Mouse (Mus musculus): ENCODE results near the gene Ncoa3. TPM values are rescaled to one million over a fixed set of nuclear protein-coding genes. Genes with fewer than 3 reads are reported as not detected.

Ncoa3 gene
- polyA plus RNA-seq, 1 experiment from 2014 or later = 4.2 TPM

GRCm38 (mm10) chr2:165981248-165981977 is 11.0 kb upstream of the Ncoa3 start:
- Histone ChIP-seq H3K9ac (ENCODE audit: low read depth, low read length) (no peak overlapping the region), H3K9me3 (replicated peaks; ENCODE audit: control insufficient read depth, low read length) (no peaks in the 10 kb centered on the region), H3K36me3 (ENCODE audit: control insufficient read depth, insufficient read depth) (no peaks in the 10 kb centered on the region), H3K27ac (ENCODE audit: low read length) (no peak overlapping the region), H3K27me3 (ENCODE audit: control insufficient read depth, insufficient read depth, low read depth, low read length) (no peaks in the 10 kb centered on the region), H3K4me2 (ENCODE audit: low read depth, low read length) (no peak overlapping the region), H3K4me3 (ENCODE audit: low read depth, low read length) (no peak overlapping the region), H3K4me1 (ENCODE audit: control insufficient read depth, low read depth, low read length) (peaks cover 17% of the 10 kb centered on the region)
- ATAC-seq (ENCODE audit: low read depth) = no peak
- WGBS (ENCODE audit: insufficient replicate concordance) = 47% methylated on average over 6 of the region's 6 CpGs

- Histone ChIP-seq H3K9ac (ENCODE audit: low read depth, low read length) (no peak overlapping the region), H3K27ac (ENCODE audit: low read length) (peak overlapping the region; percentile 80), H3K9me3 (replicated peaks; ENCODE audit: control insufficient read depth, low read length) (no peaks in the 10 kb centered on the region), H3K4me3 (ENCODE audit: low read depth, low read length) (peak overlapping the region; percentile 21), H3K36me3 (ENCODE audit: control insufficient read depth, insufficient read depth) (no peaks in the 10 kb centered on the region), H3K4me2 (ENCODE audit: low read depth, low read length) (peak overlapping the region; percentile 51), H3K4me1 (ENCODE audit: control insufficient read depth, low read depth, low read length) (peaks cover 21% of the 10 kb centered on the region), H3K27me3 (ENCODE audit: control insufficient read depth, insufficient read depth, low read depth, low read length) (no peaks in the 10 kb centered on the region)
- WGBS (ENCODE audit: insufficient replicate concordance) = 14% methylated on average over 16 of the region's 16 CpGs
- peak; percentile 87 for ATAC-seq (ENCODE audit: low read depth)
Measured at GRCm38 (mm10) chr2:165982512-165983389, 9.7 kb upstream of the Ncoa3 start.

GRCm38 (mm10) chr2:165984318-165984717 is 8.1 kb upstream of the Ncoa3 start:
- H3K9me3 ChIP-seq (replicated peaks; ENCODE audit: control insufficient read depth, low read length) = no peaks in the 10 kb centered on the region
- no peak for ATAC-seq (ENCODE audit: low read depth)
- peaks cover 21% of the 10 kb centered on the region for H3K4me1 ChIP-seq (ENCODE audit: control insufficient read depth, low read depth, low read length)
- H3K4me2 ChIP-seq (ENCODE audit: low read depth, low read length) = no peak overlapping the region
- H3K27ac ChIP-seq (ENCODE audit: low read length) = no peak overlapping the region
- no peak overlapping the region for H3K9ac ChIP-seq (ENCODE audit: low read depth, low read length)
- no peaks in the 10 kb centered on the region for H3K27me3 ChIP-seq (ENCODE audit: control insufficient read depth, insufficient read depth, low read depth, low read length)
- no peak overlapping the region for H3K4me3 ChIP-seq (ENCODE audit: low read depth, low read length)
- H3K36me3 ChIP-seq (ENCODE audit: control insufficient read depth, insufficient read depth) = no peaks in the 10 kb centered on the region
- 47% methylated on average over 1 of the region's 1 CpGs for WGBS (ENCODE audit: insufficient replicate concordance)

- Histone ChIP-seq H3K4me3 (ENCODE audit: low read depth, low read length) (no peak overlapping the region), H3K4me1 (ENCODE audit: control insufficient read depth, low read depth, low read length) (peaks cover 21% of the 10 kb centered on the region), H3K4me2 (ENCODE audit: low read depth, low read length) (no peak overlapping the region), H3K27ac (ENCODE audit: low read length) (no peak overlapping the region), H3K36me3 (ENCODE audit: control insufficient read depth, insufficient read depth) (no peaks in the 10 kb centered on the region), H3K27me3 (ENCODE audit: control insufficient read depth, insufficient read depth, low read depth, low read length) (no peaks in the 10 kb centered on the region), H3K9ac (ENCODE audit: low read depth, low read length) (no peak overlapping the region), H3K9me3 (replicated peaks; ENCODE audit: control insufficient read depth, low read length) (no peaks in the 10 kb centered on the region)
- no peak for ATAC-seq (ENCODE audit: low read depth)
- WGBS (ENCODE audit: insufficient replicate concordance) = 67% methylated on average over 6 of the region's 6 CpGs
Measured at GRCm38 (mm10) chr2:165984891-165985290, 7.5 kb upstream of the Ncoa3 start.

GRCm38 (mm10) chr2:165985581-165985980 is 6.9 kb upstream of the Ncoa3 start:
- Histone ChIP-seq H3K9me3 (replicated peaks; ENCODE audit: control insufficient read depth, low read length) (no peaks in the 10 kb centered on the region), H3K4me1 (ENCODE audit: control insufficient read depth, low read depth, low read length) (peaks cover 21% of the 10 kb centered on the region)
- WGBS (ENCODE audit: insufficient replicate concordance) = 75% methylated on average over 11 of the region's 11 CpGs

GRCm38 (mm10) chr2:165986921-165987453 is 5.4 kb upstream of the Ncoa3 start:
- H3K27ac ChIP-seq (ENCODE audit: low read length) = no peak overlapping the region
- no peaks in the 10 kb centered on the region for H3K36me3 ChIP-seq (ENCODE audit: control insufficient read depth, insufficient read depth)
- peak overlapping the region; percentile 44 for H3K4me3 ChIP-seq (ENCODE audit: low read depth, low read length)
- no peaks in the 10 kb centered on the region for H3K9me3 ChIP-seq (replicated peaks; ENCODE audit: control insufficient read depth, low read length)
- peak overlapping the region; percentile 30 for H3K9ac ChIP-seq (ENCODE audit: low read depth, low read length)
- H3K4me2 ChIP-seq (ENCODE audit: low read depth, low read length) = peak overlapping the region; percentile 45
- 1% methylated on average over 23 of the region's 23 CpGs for WGBS (ENCODE audit: insufficient replicate concordance)
- H3K4me1 ChIP-seq (ENCODE audit: control insufficient read depth, low read depth, low read length) = peaks cover 20% of the 10 kb centered on the region
- no peaks in the 10 kb centered on the region for H3K27me3 ChIP-seq (ENCODE audit: control insufficient read depth, insufficient read depth, low read depth, low read length)
- 0 out of 2 replicates have a peak, but pooled peaks have one; percentile 6 for ATAC-seq (ENCODE audit: low read depth)

More at GRCm38 (mm10) chr2:165985581-165985980, 6.9 kb upstream of the Ncoa3 start:
- Histone ChIP-seq H3K27me3 (ENCODE audit: control insufficient read depth, insufficient read depth, low read depth, low read length) (no peaks in the 10 kb centered on the region), H3K9ac (ENCODE audit: low read depth, low read length) (no peak overlapping the region), H3K27ac (ENCODE audit: low read length) (no peak overlapping the region), H3K4me2 (ENCODE audit: low read depth, low read length) (no peak overlapping the region), H3K4me3 (ENCODE audit: low read depth, low read length) (no peak overlapping the region), H3K36me3 (ENCODE audit: control insufficient read depth, insufficient read depth) (no peaks in the 10 kb centered on the region)
- ATAC-seq (ENCODE audit: low read depth) = no peak

- no peaks in the 10 kb centered on the region for H3K36me3 ChIP-seq (ENCODE audit: control insufficient read depth, insufficient read depth)
- peaks cover 4% of the 10 kb centered on the region for H3K4me1 ChIP-seq (ENCODE audit: control insufficient read depth, low read depth, low read length)
- H3K4me2 ChIP-seq (ENCODE audit: low read depth, low read length) = peak overlapping the region; percentile 92
- H3K9me3 ChIP-seq (replicated peaks; ENCODE audit: control insufficient read depth, low read length) = no peaks in the 10 kb centered on the region
- ATAC-seq (ENCODE audit: low read depth) = peak; percentile 2; the same call in 1 of the 2 replicates
- WGBS (ENCODE audit: insufficient replicate concordance) = 1% methylated on average over 35 of the region's 35 CpGs
- H3K9ac ChIP-seq (ENCODE audit: low read depth, low read length) = peak overlapping the region; percentile 85
- no peak overlapping the region for H3K27ac ChIP-seq (ENCODE audit: low read length)
- peak overlapping the region; percentile 82 for H3K4me3 ChIP-seq (ENCODE audit: low read depth, low read length)
- peaks cover 19% of the 10 kb centered on the region for H3K27me3 ChIP-seq (ENCODE audit: control insufficient read depth, insufficient read depth, low read depth, low read length)
Measured at GRCm38 (mm10) chr2:165993173-165993900, 901 bp downstream of the Ncoa3 start.

- Histone ChIP-seq H3K9me3 (replicated peaks; ENCODE audit: control insufficient read depth, low read length) (no peaks in the 10 kb centered on the region), H3K9ac (ENCODE audit: low read depth, low read length) (no peak overlapping the region), H3K36me3 (ENCODE audit: control insufficient read depth, insufficient read depth) (no peaks in the 10 kb centered on the region), H3K4me2 (ENCODE audit: low read depth, low read length) (no peak overlapping the region), H3K4me3 (ENCODE audit: low read depth, low read length) (no peak overlapping the region), H3K4me1 (ENCODE audit: control insufficient read depth, low read depth, low read length) (peaks cover 4% of the 10 kb centered on the region), H3K27me3 (ENCODE audit: control insufficient read depth, insufficient read depth, low read depth, low read length) (peaks cover 19% of the 10 kb centered on the region), H3K27ac (ENCODE audit: low read length) (no peak overlapping the region)
- WGBS (ENCODE audit: insufficient replicate concordance) = 80% methylated on average over 4 of the region's 4 CpGs
- ATAC-seq (ENCODE audit: low read depth) = no peak
Measured at GRCm38 (mm10) chr2:165994341-165994740, 1.9 kb downstream of the Ncoa3 start.
